Mouse (Mus musculus) brain, adult 2 months (tissue): Measurements from ENCODE around the gene Sipa1l1.

Source experiments
- DNase-seq: peaks from one replicate; pipeline ENCODE4 v3.0.0; 2011; ENCODE audit warnings: low read depth, low spot score

Sipa1l1 gene

DNA sequence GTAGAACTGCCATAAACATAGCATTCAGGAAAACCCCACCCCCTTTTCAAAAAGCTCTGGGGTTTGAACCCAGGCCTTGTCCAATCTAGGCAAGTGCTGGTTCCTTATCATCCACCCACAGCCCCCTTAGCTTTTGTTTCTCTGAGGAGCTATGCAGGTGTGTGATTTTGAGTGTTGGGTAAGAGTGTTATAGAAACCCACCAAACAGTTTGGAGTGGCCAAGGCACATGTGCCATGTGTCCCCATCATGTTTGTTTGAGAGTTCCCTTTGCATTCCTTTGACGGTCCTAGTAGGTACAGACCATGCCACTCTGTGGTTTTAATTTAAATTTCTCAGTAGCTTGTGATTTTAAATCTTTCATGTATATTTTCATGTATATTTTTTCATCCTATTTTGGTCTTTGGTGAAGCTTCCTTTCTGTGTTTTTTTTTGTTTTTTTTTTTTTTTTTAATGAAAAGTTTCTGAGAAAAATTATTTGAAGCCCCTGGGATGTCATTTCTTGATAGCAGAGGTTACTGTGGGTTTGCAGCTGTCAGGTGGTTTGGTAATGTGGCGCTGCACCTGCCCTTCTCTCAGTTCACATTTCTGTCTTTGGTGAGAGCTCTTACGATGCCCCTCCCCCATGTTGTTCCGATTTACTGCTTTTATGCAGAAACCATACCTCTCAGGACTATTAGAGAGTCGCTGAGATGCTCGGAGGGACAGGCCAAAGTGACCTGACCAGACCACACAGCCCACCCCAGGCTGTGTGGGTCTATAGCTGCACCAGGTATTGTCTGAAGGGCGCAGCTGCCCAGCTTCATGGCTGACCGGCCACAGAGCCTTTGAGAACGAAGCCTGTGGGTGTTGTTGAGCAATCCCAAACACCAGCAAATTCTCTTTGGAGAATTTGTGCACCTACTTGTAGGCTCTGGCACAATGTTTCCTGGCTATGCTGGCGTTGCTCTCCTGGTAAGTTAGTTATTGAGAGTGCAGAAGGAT is 126.1 kb downstream of the Sipa1l1 start:
- no peak for DNase-seq

DNA sequence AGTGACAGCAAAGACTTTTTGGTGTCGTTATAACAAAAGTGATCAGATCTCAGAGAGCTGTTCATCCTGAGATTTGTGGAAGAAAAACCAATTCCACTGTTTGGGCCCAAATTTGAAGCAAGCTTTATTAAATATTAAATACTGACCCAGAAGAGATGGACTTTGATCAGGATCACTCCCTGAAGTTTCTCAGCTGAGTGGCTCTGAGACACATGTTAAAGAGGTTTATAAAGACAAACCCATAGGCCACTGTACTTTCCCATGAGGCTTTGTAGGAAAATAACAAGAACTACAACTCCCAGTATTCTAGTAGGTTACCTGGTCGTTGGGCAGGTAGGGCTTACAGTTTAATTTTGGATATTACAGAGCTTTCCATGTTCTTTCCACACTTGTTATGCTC is 127.2 kb downstream of the Sipa1l1 start:
- no peak for DNase-seq

DNA sequence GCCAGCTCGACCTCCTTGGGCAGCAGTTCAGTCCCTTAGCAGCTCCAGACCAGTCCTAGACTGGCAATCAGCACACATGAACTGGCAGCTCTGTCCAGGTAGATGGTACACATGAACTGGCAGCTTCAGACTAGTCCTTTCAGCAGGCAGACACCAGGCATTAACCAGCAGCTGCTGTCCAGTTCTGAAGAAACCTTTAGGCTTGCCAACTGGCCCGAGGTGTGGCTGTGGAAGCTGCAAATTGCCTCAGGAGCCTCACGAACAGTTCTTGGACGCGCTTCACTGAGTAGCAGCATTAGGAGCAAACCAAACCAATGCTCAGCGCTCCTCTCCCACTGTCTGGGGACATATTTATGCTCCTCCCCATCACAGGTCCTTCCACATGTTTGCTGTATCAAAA is 128.1 kb downstream of the Sipa1l1 start:
- DNase-seq = no peak

DNA sequence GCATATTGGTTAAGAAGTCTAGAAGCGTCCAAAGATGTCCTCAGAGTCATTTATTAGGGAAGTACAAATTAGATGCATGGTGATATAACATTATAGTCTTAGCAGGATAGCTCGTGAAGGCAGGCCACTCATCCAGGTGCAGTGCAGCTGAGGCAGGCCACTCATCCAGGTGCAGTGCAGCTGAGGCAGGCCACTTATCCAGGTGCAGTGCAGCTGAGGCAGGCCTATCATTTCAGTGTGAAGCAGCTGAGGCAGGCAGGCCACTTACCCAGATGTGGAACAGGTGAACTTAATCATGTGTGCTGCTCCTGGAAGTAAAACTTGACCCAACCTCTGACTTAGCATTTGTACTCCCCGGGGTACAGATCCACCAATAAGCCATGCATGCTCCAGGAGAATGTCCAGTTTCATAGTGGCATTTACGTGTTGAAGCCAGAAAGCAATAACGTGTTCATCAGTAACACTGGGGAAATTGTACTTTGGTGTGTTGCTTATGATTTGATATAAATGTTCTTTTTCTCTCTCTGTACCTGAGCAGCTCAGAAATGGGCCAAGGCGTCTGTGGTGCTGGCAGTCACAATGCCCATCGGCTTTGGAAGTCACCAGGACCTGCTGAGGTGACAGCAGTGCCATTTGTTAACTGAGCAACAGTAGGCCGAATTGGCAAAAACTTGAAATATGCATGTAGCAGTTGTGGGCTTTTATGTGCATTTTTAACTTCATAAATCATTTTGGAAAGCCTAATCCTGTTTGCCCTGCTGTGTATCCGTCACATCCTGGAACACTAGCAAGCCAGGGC is 129.7 kb downstream of the Sipa1l1 start:
- peak; percentile 89 for DNase-seq

DNA sequence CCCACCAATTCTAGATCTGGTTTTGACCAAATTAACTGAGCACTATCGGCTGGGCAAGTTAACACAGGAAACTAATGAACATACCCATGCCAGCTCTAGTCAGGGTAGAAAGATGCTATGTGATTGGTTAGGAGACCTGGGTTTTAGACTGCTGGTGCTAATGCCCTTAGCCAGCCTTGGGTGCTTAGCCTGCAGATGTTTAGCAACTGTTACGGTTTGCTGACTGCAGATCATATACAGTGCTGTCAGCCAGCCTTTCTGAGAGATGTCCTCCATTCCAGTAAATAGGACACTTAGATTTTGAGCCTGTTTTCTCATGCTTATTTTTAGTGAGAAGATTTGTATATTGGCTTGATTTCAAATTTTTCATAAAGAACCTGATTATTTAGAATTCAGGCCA is 135.0 kb downstream of the Sipa1l1 start:
- peak; percentile 44 for DNase-seq

DNA sequence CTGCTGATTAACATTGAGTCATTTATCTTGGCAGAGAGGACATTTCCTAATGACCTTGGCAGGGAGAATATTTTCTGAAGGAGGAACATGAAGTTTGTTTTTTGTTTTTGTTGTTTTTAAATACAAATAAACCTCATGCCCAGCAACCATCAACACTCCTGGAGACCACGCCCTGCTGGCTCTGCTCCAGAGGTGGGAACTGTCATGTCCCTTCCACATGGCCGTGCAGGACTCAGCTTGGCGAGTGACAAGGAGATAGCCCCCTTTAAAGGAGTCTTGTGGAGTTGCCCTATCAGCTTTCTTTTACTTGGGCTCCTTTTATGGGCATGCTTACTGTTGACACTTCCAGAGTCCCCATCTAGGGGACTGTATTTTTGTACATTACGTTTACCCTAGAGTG is 136.9 kb downstream of the Sipa1l1 start:
- DNase-seq = no peak

DNA sequence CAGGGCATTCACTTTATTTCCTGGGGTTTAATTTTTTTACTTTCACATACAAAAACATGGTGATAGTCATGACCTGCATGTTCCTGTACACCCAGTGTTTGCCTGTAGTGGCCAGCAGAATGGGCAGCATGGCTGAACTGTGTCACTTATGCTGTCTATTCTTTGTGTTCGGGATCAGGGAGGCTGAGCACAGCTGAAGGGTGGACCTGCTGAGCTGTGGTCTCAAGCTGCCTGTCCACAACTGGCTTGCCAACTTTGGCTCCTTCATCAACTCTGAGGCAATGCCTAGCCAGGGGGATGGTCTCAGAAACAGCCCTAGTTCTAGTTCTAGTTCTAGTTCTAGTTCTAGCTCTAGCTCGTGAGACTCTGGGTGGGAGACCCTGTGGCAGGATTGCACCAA is 142.5 kb downstream of the Sipa1l1 start:
- DNase-seq = no peak

DNA sequence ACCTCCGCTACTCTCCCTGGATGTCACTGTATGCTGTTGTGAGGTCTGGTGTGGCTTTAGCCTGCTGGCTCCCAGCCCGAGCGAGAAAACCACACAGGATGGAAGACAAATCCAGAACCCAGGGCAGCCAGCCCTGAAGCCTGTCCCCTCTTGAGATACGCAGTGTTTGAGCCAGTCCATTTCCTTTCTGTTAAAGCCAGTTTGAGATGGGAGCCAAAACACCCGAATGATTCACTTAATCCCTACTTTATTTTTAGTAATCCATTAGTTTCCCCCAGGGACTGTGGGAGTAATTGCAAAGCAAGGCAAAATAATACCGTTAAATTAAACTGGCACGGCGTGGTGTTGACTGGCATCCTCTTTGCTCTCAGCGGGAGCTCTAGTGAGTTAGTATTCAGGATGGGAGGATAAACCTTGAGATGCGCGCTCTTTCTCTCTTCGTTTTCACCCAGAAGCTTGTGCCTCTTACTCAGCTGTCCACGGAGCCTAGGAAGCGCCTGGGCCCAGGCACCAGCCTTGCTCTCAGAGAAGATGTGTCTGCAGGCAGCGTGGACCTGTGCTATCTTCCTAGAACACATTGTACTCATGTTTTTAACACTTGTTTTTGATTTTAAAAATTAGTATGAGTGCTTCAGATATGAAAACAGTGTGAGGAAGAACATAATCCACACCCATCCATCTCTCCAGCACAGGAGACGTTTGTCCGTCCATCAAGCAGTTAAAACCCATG is 143.1 kb downstream of the Sipa1l1 start:
- DNase-seq = peak; percentile 87

DNA sequence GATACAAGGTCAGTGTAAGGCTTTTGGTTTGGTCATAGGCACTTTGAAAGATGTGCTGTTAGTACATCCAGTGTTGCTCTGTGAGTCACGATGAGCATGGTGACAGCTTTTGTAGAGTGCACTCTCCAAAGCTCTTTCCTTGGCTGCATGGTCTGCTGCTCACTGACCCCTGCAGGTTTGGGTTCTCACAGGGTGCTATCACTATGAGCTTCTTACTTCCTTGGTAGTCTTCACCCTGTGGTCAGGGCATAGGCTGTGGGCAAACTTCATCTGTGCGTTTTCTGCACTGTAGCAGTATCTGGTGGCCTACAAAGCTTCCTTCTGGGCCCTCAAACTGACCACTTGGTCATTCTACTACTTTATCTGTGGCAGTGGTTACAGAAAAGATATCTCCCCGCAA is 144.0 kb downstream of the Sipa1l1 start:
- DNase-seq = no peak

DNA sequence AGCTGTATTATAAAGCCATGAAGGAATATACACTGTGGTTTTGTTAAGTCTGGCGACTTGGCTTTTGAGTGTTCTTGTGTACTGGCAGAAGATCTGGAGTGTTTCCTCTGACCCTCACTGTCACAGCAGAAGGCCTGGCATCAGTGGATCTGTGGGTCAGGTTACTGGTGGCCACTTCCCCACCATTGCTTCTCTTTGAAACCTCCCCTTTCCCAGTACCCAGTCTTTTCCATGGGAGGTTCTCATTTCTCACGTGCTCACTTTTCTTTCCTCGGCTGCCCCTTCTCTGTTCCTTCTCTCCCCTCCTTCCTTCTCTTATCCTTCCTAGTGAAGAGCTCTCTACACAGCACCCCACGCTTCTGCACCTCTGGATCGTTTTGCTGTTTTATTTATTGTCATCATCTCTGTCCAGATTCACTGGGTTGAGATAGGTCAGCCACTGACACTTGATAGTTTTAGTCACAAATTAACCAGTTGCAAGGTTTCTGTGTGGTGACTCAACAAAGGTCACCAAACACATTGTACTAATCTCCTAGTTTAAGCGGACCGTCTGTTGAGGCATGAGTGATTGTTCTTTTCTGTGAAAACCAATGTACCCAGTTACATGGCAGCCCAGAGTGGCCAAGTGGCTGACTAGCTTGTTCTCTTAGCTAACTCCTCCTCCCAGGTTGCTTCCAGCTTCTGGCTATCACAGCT is 150.5 kb downstream of the Sipa1l1 start:
- no peak for DNase-seq

DNA sequence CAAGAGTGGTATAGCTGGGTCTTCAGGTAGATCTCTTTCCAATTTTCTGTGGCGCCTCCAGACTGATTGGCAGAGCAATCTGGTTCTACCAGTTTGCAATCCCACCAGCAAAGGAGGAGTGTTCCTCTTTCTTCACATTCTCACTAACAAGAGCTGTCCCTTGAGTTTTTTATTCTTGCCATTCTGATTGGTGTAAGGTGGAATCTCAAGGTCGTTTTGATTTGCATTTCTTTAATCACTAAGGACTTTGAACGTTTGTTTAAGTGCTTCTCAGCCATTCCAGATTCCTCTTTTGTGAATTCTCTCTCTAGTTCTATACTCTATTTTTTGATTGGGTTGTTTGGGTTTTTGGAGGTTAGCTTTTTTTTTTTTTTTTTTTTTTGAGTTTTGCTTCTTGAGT is 151.1 kb downstream of the Sipa1l1 start:
- no peak for DNase-seq

DNA sequence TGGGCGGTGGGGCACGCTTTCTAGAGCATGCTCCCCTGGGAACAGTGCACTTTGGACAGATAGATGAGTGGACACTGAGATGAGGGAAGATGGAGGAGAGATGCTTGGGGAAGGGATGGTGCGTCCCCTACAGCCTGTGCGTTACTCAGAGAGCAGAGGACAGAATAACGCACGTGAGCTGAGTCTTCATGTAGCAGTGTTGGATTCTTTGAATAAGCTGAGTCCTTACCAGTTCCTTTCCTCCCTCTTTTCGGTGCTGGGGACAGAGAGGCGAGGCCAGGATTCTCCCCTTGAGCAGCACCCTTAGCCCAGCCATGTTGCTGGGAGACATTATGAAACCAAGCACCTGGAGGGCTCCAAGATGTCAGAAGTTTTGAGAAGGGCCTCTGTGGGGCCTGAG is 152.3 kb downstream of the Sipa1l1 start:
- no peak for DNase-seq

DNA sequence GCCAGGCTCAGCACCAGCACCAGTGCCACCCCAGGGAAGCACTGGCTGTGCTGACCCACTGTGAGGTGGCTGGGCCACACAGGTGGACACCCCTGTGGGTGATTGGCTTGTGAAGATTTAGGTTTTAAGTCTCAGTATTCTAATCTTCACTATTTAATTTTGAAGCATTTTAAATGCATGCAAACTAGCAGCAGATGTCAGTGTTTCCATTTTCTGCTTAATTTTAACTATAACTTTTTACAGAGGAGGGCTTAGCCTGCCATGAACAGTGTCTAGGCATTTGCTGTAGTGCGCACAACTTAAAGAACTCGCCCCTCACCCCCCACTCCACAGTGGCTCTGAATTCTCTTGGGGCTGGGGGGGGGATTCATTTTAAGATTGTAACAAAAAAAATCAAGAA is 152.7 kb downstream of the Sipa1l1 start:
- no peak for DNase-seq

DNA sequence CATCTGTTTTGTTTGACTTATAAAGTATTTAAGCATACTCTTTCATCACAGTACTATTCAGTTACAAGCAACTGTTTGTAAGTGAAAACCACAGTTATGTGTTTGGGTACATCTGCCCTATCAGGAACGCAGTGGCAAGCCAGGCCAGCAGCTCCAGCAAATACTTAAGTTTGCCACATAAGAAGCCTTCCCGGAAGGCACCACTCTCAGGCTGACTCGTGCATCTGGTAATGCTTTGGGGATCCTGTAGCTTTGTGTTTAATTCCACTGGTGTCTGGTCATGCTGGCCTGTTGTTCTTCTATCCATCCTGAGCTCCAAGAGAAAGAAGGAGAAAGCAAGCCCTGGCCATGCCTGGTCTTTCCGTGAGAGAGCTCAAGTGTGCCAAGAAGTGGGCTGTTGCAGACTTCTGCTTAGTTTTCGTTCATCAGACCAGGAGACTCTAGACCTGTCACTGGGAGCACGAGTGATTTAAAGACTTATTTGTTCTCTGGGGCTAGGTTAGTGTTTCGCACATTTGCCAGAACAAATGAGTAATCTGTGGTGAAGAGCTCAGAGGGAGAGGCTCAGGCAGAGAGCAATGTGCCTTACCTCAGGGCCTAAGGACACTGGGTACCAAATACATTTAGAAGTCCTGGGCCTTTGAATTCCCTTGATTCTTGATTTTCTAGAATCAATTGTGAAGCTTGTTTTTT is 153.8 kb downstream of the Sipa1l1 start:
- DNase-seq = no peak

DNA sequence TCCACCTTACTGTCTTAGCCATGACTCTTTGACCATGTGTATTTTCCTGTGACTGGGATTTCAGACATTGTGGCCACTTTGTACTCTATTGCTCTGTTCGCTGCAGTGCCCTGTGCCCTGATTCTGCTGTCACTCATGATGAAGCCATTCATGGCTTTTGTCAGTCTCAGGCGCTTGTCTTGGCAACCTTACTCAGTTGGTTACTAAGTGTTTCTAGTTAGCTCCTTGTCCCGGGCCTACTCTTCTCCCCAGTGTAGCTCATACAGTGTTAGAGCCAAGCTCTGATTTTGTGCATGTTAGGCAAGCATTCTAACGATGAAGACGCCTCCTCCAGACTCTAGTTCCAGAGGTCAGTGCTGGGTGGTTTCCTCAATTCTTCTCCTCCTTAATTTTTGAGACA is 155.5 kb downstream of the Sipa1l1 start:
- DNase-seq = no peak

DNA sequence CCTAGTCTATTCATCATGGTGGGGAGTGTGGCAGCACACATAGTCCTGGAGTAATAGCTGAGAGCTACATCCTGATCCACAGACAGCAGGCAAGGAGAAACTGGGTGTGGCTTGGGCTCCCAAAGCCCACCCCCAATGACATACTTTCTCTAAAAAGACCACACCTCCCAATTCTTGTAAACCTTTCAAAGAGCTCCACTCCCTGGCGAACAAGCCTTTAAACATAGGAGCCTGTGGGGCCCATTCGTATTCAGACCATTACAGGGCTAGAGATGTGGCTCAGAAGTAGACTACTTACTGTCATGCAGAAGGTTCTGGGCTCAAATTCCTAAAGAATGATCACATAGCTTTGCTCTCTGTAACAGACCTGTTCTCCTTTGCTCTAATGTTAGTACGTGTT is 156.4 kb downstream of the Sipa1l1 start:
- DNase-seq = no peak

DNA sequence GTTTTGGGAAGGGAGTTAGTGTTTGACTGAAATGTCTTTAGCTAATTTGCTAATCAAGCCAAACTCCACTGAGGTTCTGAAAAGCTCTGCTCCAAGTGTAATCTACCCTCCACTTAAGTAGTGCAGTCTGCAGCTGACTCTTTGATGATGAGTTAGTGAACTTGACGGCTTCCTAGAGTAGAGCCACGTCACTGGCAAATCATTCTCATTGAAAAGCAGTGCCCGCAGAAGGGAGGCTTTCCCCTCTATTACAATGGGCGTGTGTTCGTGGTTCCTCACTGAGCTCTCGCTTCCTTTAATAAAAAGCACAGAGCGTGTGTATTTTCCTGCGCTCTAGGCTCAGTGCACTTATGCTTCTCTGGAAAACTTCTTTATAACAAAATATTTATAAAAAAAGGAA is 157.3 kb downstream of the Sipa1l1 start:
- DNase-seq = no peak

DNA sequence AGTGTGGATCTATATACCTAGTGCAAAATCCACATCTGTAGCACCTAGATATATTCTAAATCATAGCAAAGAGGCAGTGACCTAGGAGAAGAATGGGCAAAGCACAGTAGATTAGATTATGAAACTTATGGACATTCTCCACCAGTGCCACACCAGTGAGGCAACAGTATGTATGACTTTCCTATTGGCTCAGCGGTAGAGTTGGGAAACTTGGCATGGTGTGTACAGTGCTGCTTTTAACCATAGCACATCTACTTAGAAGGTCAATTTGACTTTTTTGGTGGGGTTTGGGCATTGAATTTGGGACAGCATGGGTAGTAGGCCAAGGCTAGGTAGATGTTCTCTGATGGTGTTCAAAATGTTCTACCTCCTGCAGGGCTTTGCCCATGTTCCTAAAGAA is 159.0 kb downstream of the Sipa1l1 start:
- no peak for DNase-seq

DNA sequence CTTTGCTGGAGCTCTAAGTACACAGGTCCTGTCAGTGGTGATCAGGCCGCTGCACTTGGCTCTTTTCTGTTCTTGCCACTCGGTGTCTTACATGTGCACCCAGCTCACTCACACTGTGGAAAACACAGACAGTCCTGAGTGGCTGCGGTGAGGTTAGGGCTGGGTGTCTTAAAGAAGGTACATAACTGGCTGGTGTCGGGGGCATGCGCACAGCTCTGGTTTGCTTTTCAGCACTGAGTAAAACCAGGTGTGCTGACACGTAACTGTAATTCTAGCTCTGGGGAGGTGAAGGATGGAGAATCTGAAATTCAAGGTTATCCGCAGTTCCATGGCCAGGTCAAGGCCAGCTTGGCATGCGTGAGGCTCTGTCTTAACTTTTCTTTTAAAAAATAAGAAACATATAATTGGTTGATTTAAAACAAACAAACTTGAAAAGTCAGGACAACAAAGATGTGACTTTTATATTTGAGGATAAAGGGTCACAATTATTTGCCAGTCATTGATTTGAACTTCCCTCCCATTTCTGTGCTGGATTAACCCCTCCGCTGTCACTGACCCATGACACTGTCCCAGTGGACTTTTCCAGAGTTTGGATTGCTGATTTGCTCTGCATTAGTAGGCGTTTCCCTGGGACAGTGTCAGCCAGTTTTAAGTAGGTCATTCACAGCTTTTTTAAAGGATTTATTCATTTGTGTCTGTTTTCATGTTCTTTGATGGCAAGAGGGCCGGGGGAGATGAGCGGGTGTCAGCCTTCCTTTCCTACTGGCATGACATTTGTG is 163.9 kb downstream of the Sipa1l1 start:
- no peak for DNase-seq

DNA sequence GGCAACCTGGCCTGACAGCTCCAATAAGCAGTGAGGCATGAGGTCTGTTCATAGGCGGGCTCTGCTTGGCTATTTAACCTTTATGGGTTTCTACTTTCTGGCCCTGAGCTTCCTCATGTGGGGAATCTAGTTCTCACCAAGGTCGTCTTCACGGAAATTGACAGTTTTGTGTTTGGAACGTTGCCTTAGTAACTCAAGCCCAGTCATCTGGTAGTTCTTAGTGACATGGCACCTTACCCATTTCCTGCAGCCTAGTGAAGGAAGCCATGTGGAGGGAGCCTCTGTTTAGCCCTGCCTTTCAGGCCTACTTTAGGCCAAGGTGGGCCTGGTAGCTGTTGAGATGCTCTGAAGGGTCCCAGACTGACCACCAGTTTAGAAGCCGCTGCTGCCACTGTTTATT is 164.9 kb downstream of the Sipa1l1 start:
- DNase-seq = peak; percentile 61
